Mouse (Mus musculus) intestine, postnatal 0 days (tissue): ENCODE data around the gene Prdm1. TPM values are rescaled to one million over a fixed set of nuclear protein-coding genes. Genes with fewer than 3 reads are reported as not detected.

ENCODE experiments used
- ATAC-seq: fragments of 200-750 bp; cut with Nextera tagmentation; 2 replicates; pipeline ENCODE4 v1.8.0; 2017; ENCODE audit warnings: mild to moderate bottlenecking, moderate TSS enrichment, moderate library complexity
- H3K27ac ChIP-seq: fragments of 300-500 bp; sonication (generic); 2 replicates; pipeline ENCODE4 v1.5.1; 2014; ENCODE audit warnings: mild to moderate bottlenecking, low read depth, low read length, moderate library complexity
- H3K27me3 ChIP-seq: fragments of 300-500 bp; sonication (generic); replicated peaks from 2 replicates; pipeline ENCODE4 v1.6.1; 2014; ENCODE audit warnings: low read length, mixed read lengths; ENCODE audit not compliant: control insufficient read depth, insufficient read depth
- H3K36me3 ChIP-seq: fragments of 300-500 bp; sonication (generic); 2 replicates; pipeline ENCODE4 v1.6.1; 2014; ENCODE audit warnings: mild to moderate bottlenecking, moderate library complexity; ENCODE audit not compliant: control insufficient read depth, insufficient read depth
- H3K4me1 ChIP-seq: fragments of 300-500 bp; sonication (generic); replicated peaks from 2 replicates; pipeline ENCODE4 v1.6.1; 2014; ENCODE audit warnings: antibody characterized with exemption, low read length, mixed read lengths; ENCODE audit not compliant: control insufficient read depth, insufficient read depth
- H3K4me2 ChIP-seq: fragments of 300-500 bp; sonication (generic); replicated peaks from 2 replicates; pipeline ENCODE4 v1.6.1; 2014; ENCODE audit warnings: low read depth, mild to moderate bottlenecking, moderate library complexity
- H3K4me3 ChIP-seq: fragments of 300-500 bp; sonication (generic); 2 replicates; pipeline ENCODE4 v1.5.1; 2014; ENCODE audit warnings: low read depth, low read length
- H3K9ac ChIP-seq: fragments of 300-500 bp; sonication (generic); 2 replicates; pipeline ENCODE4 v1.6.1; 2014; ENCODE audit warnings: mild to moderate bottlenecking, low read depth, low read length
- H3K9me3 ChIP-seq: fragments of 300-500 bp; sonication (generic); 2 replicates; pipeline ENCODE4 v1.6.1; 2016; ENCODE audit warnings: mixed run types; ENCODE audit not compliant: control insufficient read depth
- CTCF ChIP-seq: sonication (generic); IDR thresholded peaks from 2 replicates; pipeline ENCODE4 v1.5.1; 2016; ENCODE audit warnings: low read depth, mild to moderate bottlenecking, control low read depth, antibody characterized with exemption, moderate library complexity
- WGBS: fragments of 180-500 bp; shearing (Covaris S2); extraction: QIAGEN DNeasy Blood & Tissue Kit; methylation state at CpG from one replicate; pipeline ENCODE4 v1.1.7; 2014; 5-methylcytosine and 5-hydroxymethylcytosine counted together
- polyA plus RNA-seq: library from polyadenylated mRNA; unstranded; fragments of >200 nt; fragmentation: Nextera tagmentation; extraction: Ambion mirVana; gene quantifications from 2 replicates; pipeline ENCODE4 v1.2.1, GENCODE M21; 2015

Gene Prdm1
- polyA plus RNA-seq, 1 experiment from 2014 or later = 17.7 TPM

DNA sequence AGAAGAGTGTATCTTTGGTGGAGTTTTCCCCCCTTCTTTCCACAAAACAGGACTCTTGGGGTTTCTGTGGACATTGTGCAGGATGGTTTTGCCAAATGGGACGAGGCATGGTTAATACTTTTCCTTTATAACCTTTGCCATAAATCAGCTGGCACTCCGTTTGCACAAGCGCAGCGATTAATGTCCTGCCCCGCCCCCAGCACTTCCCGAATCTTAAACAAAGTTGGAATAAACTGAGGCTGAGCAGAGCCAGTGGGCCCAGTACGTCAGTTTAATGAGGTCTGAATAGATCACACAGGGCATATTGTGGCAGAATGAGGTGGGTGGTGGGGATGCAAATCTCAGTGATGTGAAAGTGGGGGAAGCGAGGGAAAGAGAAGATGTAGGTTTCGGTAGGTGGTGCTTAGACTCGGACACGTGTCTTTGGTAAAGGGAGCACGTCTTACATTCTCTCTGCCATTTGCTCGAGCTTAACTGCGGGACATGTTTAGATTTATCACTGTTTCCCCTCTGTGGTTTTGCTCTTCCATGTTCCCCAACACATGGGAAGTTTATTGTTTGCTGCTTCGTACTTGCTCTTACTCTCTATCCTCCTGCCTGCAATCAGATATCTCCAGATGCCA, 28.3 kb downstream of the Prdm1 start:
- H3K4me1 ChIP-seq = peaks cover 5% of the 10 kb centered on the region
- no peak overlapping the region for H3K27ac ChIP-seq
- peak overlapping the region; percentile 44 for H3K4me2 ChIP-seq
- H3K9me3 ChIP-seq = no peaks in the 10 kb centered on the region
- no peak overlapping the region for H3K9ac ChIP-seq
- H3K36me3 ChIP-seq = no peaks in the 10 kb centered on the region
- no peaks in the 10 kb centered on the region for H3K27me3 ChIP-seq
- no peak for ATAC-seq
- H3K4me3 ChIP-seq = 0 out of 2 replicates have a peak overlapping the region, but pooled peaks have one; percentile 9
- WGBS = 31% methylated on average over 15 of the region's 15 CpGs
- TF ChIP-seq CTCF = no peak

GRCm38 (mm10) chr10:44493818-44494492, 34.3 kb downstream of the Prdm1 start:
- no peak overlapping the region for H3K4me3 ChIP-seq
- H3K9ac ChIP-seq = no peak overlapping the region
- H3K36me3 ChIP-seq = no peaks in the 10 kb centered on the region
- peak overlapping the region; percentile 58; the same call in 1 of the 2 replicates for H3K27ac ChIP-seq
- peak; percentile 71 for ATAC-seq
- WGBS = 25% methylated on average over 15 of the region's 15 CpGs
- no peak for TF ChIP-seq CTCF
- H3K4me2 ChIP-seq = 0 out of 2 replicates have a peak overlapping the region, but pooled peaks have one; percentile 4
- H3K4me1 ChIP-seq = no peaks in the 10 kb centered on the region; the same call in none of the 2 replicates
- H3K9me3 ChIP-seq = no peaks in the 10 kb centered on the region
- no peaks in the 10 kb centered on the region for H3K27me3 ChIP-seq

DNA sequence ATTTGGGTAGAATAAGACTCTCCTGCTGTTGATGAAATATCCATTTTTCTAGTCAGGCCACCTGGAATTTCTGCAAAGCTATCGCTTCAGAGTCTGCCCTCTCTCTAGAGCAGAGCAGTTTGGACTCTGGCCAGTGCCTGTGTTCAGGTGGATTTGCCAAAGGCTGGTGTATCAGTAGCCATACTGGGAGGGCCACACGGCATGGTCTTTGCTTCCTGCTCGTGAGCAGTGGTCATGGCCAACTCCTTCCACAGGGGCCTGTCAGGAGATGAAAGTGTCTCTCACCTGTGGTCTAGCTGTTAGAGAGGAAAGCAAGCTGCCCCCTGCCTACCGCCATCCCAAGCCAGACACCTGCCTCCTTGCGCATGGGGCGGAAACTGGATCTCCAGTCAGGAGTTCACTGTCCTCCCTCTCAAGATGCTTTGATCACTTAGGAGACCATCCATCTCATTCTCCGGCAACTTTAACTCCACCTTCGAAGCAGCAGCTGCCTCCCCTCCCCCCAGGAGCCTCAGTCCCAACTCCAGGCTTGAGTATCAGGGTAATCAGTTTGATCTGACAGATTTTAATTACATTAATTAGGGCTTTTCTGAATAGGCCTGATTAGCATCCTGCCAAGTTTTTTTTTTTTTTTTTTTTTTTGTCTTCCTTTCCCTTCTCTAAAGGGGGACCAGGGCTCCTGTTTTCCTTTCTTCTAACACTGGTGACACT, 35.3 kb downstream of the Prdm1 start:
- H3K4me3 ChIP-seq = no peak overlapping the region
- H3K27me3 ChIP-seq = no peaks in the 10 kb centered on the region
- peak; percentile 26; the same call in 1 of the 2 replicates for ATAC-seq
- no peaks in the 10 kb centered on the region; the same call in none of the 2 replicates for H3K4me1 ChIP-seq
- no peaks in the 10 kb centered on the region for H3K9me3 ChIP-seq
- H3K36me3 ChIP-seq = no peaks in the 10 kb centered on the region
- peak overlapping the region; percentile 58; the same call in 1 of the 2 replicates for H3K27ac ChIP-seq
- no peak; the same call in 1 of the 2 replicates for TF ChIP-seq CTCF
- peak overlapping the region; percentile 25; the same call in 1 of the 2 replicates for H3K4me2 ChIP-seq
- WGBS = 34% methylated on average over 8 of the region's 8 CpGs
- H3K9ac ChIP-seq = no peak overlapping the region

- Histone ChIP-seq H3K9me3 (no peaks in the 10 kb centered on the region), H3K27ac (0 out of 2 replicates have a peak overlapping the region, but pooled peaks have one; percentile 8), H3K4me1 (no peaks in the 10 kb centered on the region; the same call in none of the 2 replicates), H3K36me3 (no peaks in the 10 kb centered on the region), H3K27me3 (no peaks in the 10 kb centered on the region), H3K4me3 (no peak overlapping the region), H3K4me2 (no peak overlapping the region), H3K9ac (no peak overlapping the region)
- 37% methylated on average over 5 of the region's 5 CpGs for WGBS
- TF ChIP-seq CTCF = no peak
- ATAC-seq = peak; percentile 74
Measured at GRCm38 (mm10) chr10:44490899-44491422, 37.3 kb downstream of the Prdm1 start.

DNA sequence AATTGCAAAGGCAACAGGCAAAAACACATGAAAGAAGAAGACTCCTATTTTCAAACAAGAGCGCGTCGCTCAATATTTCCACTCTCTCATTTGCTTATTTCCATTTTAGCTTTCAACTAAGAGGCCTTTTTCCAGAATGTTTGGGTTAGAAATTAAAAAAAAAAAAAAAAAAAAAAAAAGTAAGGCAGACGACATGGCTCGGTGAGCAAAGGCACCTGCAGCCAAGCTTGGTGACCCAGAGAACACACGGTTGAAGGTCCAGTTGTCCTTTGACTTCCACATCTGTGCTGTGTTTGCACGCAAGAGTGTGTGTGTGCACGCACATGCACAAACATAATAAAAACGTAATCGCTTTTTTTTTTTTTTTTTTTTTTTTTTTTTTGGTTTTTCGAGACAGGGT, 41.2 kb downstream of the Prdm1 start:
- Histone ChIP-seq H3K4me2 (no peak overlapping the region), H3K4me1 (peaks cover 3% of the 10 kb centered on the region; the same call in 1 of the 2 replicates), H3K4me3 (no peak overlapping the region), H3K36me3 (no peaks in the 10 kb centered on the region), H3K27me3 (no peaks in the 10 kb centered on the region), H3K9ac (no peak overlapping the region), H3K27ac (no peak overlapping the region), H3K9me3 (no peaks in the 10 kb centered on the region)
- no peak for TF ChIP-seq CTCF
- WGBS = 72% methylated on average over 10 of the region's 11 CpGs
- no peak for ATAC-seq

DNA sequence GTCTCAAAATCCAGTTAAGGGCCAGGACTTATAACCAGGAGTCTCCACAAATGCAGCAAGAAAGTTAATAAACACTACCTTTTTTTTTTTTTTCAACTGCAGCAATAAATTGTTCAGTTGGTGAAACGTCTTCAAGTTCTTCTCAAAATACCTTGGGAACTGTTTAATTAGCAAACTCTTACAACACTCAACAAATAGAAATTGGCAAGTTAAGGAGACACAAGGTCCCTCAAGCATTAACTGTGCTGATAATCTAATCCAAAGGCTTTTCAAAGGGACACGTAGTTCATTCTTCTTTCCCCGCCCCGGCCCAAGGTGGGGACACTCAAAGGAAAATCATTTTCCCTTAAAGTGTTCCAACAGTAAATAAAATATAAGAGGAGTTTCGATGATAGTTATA, 44.2 kb downstream of the Prdm1 start:
- WGBS = 39% methylated on average over 5 of the region's 5 CpGs

More for the DNA sequence above, 44.2 kb downstream of the Prdm1 start:
- Histone ChIP-seq H3K4me3 (no peak overlapping the region), H3K27me3 (no peaks in the 10 kb centered on the region), H3K9me3 (no peaks in the 10 kb centered on the region), H3K36me3 (no peaks in the 10 kb centered on the region), H3K9ac (no peak overlapping the region), H3K4me2 (no peak overlapping the region), H3K27ac (no peak overlapping the region), H3K4me1 (peaks cover 10% of the 10 kb centered on the region; the same call in 1 of the 2 replicates)
- ATAC-seq = no peak
- TF ChIP-seq CTCF = no peak
